Mouse (Mus musculus): ENCODE data around the gene Kcnma1. TPM values are rescaled to one million over a fixed set of nuclear protein-coding genes. Genes with fewer than 3 reads are reported as not detected.

The Kcnma1 gene
- total and polyA plus RNA-seq, 3 experiments: not detected

DNA sequence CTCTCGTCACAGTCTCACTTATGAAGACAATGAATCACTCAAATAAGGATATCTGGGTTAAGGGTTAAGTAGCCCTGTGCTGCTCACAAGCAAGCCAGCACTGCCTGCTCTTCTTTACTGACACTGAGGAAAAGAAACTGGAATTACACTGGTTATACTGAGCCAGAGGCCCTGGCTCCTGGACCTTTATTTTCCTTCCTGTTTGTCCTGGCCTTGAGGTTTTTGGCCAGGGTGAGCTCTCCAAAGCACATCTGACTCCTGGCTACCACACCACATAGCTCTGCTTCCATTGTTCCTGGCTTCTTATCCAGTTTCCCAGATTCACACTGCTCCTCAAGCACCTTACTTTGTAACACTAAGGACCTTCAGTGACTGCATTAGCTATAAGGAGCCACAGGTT, 242.5 kb downstream of the Kcnma1 start:
- no peak overlapping the region for H3K9ac ChIP-seq (ENCODE audit: control insufficient read depth, low read depth, low read length, poor library complexity, severe bottlenecking)
- no peak overlapping the region for H3K4me3 ChIP-seq (ENCODE audit: control insufficient read depth in 1 of 2, insufficient read depth in 1 of 2, low read depth in 2 of 2, low read length in 2 of 2)
- H3K27me3 ChIP-seq (ENCODE audit: control insufficient read depth in 1 of 2, insufficient read depth in 2 of 2, low read length in 2 of 2): no peaks in the 10 kb centered on the region
- no peaks in the 10 kb centered on the region for H3K4me1 ChIP-seq (ENCODE audit: control insufficient read depth in 1 of 2, insufficient read depth in 2 of 2, low read length in 2 of 2)
- H3K79me2 ChIP-seq (ENCODE audit: control insufficient read depth, insufficient read depth, low read length, poor library complexity): no peaks in the 10 kb centered on the region
- no peak for DNase-seq (ENCODE audit: low read depth, low spot score)
- TF ChIP-seq MYB (IDR thresholded peaks at IDR 0.05; ENCODE audit: low read depth, low read length) (no peak), ELF1 (IDR thresholded peaks at IDR 0.05; ENCODE audit: low read depth, low read length) (no peak), BHLHE40 (IDR thresholded peaks at IDR 0.05; ENCODE audit: borderline replicate concordance, low read depth, low read length) (no peak), GABPA (IDR thresholded peaks at IDR 0.05; ENCODE audit: low read depth, low read length) (no peak), CTCF (IDR thresholded peaks at IDR 0.05 in 2 of 3, conservative IDR thresholded peaks at IDR 0.05 in 1 of 3; ENCODE audit: control insufficient read depth in 1 of 3, insufficient read depth in 1 of 3, low read depth in 2 of 3, low read length in 3 of 3, poor library complexity in 1 of 3, severe bottlenecking in 1 of 3) (no peak), KAT2A (conservative IDR thresholded peaks at IDR 0.05; ENCODE audit: low read depth, low read length) (no peak), HCFC1 (IDR thresholded peaks at IDR 0.05; ENCODE audit: low read depth, low read length) (no peak), MAFK (IDR thresholded peaks at IDR 0.05; ENCODE audit: borderline replicate concordance, low read depth, low read length) (no peak), CHD1 (IDR thresholded peaks at IDR 0.05; ENCODE audit: low read depth, low read length) (no peak), ZNF384 (IDR thresholded peaks at IDR 0.05; ENCODE audit: low read depth, low read length) (no peak), USF2 (IDR thresholded peaks at IDR 0.05; ENCODE audit: borderline replicate concordance in 1 of 2, insufficient read depth in 1 of 2, low read depth in 1 of 2, low read length in 2 of 2) (no peak), RAD21 (IDR thresholded peaks at IDR 0.05; ENCODE audit: low read depth, low read length) (no peak), POLR2A (IDR thresholded peaks at IDR 0.05; ENCODE audit: control insufficient read depth in 1 of 2, insufficient read depth in 1 of 2, low read depth in 1 of 2, low read length in 2 of 2, poor library complexity in 1 of 2) (no peak)
- no peak overlapping the region for H3K27ac ChIP-seq (ENCODE audit: control insufficient read depth, low read depth, low read length)
- no peaks in the 10 kb centered on the region for H3K36me3 ChIP-seq (ENCODE audit: control insufficient read depth in 1 of 2, insufficient read depth in 2 of 2, low read length in 2 of 2)
- no peaks in the 10 kb centered on the region for H3K9me3 ChIP-seq (replicated peaks; ENCODE audit: insufficient read depth, low read length)

DNA sequence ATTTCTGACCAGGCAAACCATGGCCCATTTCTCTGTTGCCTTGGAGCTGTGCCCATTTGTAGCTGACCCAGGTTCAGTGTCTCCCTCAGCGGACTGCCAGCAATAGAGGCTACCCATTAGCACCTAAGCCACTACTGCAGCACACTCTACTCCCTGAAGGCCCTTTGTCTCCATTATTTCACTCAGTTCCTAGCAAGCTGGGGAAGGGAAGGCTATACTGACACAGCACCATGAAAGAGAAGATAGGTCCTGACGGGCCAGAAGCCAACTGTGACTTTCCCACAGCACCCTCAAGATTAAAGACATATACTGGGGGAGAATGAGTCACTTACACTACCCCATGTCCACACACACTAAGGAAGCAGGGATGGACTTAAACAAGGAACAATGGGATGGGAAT, 251.8 kb downstream of the Kcnma1 start:
- TF ChIP-seq SMC3 (IDR thresholded peaks at IDR 0.05; ENCODE audit: low read depth, low read length) (no peak), MYB (IDR thresholded peaks at IDR 0.05; ENCODE audit: low read depth, low read length) (no peak), MEF2A (IDR thresholded peaks at IDR 0.05; ENCODE audit: extremely low read depth, insufficient replicate concordance, low read depth, low read length, poor library complexity, severe bottlenecking) (no peak), CHD2 (IDR thresholded peaks at IDR 0.05; ENCODE audit: low read length) (no peak), TCF12 (IDR thresholded peaks at IDR 0.05; ENCODE audit: low read depth, low read length) (no peak), MYC (IDR thresholded peaks at IDR 0.05; ENCODE audit: low read depth, low read length) (no peak), MAZ (IDR thresholded peaks at IDR 0.05; ENCODE audit: low read depth, low read length) (no peak), KAT2A (conservative IDR thresholded peaks at IDR 0.05; ENCODE audit: low read depth, low read length) (no peak)
- no peak overlapping the region for H3K4me3 ChIP-seq (ENCODE audit: control insufficient read depth in 1 of 2, insufficient read depth in 1 of 2, low read depth in 2 of 2, low read length in 2 of 2)
- no peaks in the 10 kb centered on the region for H3K9me3 ChIP-seq (replicated peaks; ENCODE audit: insufficient read depth, low read length)
- H3K27ac ChIP-seq (ENCODE audit: control insufficient read depth, low read depth, low read length): no peak overlapping the region
- no peaks in the 10 kb centered on the region for H3K27me3 ChIP-seq (ENCODE audit: control insufficient read depth in 1 of 2, insufficient read depth in 2 of 2, low read length in 2 of 2)
- H3K9ac ChIP-seq (ENCODE audit: control insufficient read depth, low read depth, low read length, poor library complexity, severe bottlenecking): no peak overlapping the region
- DNase-seq (ENCODE audit: low read depth, low spot score): no peak
- H3K4me1 ChIP-seq (ENCODE audit: control insufficient read depth in 1 of 2, insufficient read depth in 2 of 2, low read length in 2 of 2): no peaks in the 10 kb centered on the region
- H3K36me3 ChIP-seq (ENCODE audit: control insufficient read depth in 1 of 2, insufficient read depth in 2 of 2, low read length in 2 of 2): no peaks in the 10 kb centered on the region
- no peaks in the 10 kb centered on the region for H3K79me2 ChIP-seq (ENCODE audit: control insufficient read depth, insufficient read depth, low read length, poor library complexity)

Measured in MEL (cell line).